Mouse (Mus musculus): Measurements from ENCODE around the gene Glmp. TPM values are rescaled to one million over a fixed set of nuclear protein-coding genes. Genes with fewer than 3 reads are reported as not detected.

Gene Glmp
- polyA plus RNA-seq, 1 experiment from 2014 or later, result 188 TPM

DNA sequence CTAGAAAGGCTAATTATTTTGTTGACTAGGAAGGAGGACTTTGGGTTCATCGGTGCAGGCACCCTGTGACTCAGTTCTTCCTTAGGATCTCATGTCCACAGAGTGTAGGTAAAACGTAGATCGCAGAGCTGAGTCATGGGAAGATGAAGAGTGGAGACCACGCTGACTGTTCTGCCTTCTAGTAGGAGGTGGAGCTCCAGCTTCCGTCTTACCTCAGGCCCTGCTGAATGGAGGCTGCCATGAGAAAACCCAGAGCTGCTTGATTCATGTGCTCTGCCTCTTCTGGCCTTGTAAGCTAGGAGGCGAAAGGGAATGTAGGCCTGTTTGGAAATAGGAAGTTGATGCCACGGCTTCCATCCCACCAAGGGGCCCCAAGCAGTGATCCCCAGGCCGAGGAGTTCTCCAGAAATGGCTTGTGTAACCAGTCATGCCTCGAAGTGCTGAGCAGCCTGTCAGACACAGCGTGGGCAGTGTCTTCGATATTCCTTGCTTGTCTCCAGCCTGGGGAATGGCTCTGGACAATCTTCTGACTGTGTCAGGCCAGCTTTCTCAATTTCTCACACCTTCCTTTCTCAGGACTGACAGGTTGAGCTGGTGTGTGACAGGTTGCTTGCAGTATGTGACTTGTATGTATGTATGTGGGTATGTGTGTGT lies 12.7 kb downstream of the Glmp start:
- WGBS, result 86% methylated on average over 11 of the region's 11 CpGs
- H3K4me1 ChIP-seq, result peaks cover 23% of the 10 kb centered on the region
- peak overlapping the region; percentile 74 for H3K4me2 ChIP-seq (replicated peaks)
- no peaks in the 10 kb centered on the region for H3K27me3 ChIP-seq
- no peak for ATAC-seq (ENCODE audit: low FRiP score, low read depth)
- no peaks in the 10 kb centered on the region for H3K9me3 ChIP-seq
- peaks cover 16% of the 10 kb centered on the region for H3K36me3 ChIP-seq
- peak overlapping the region; percentile 57 for H3K9ac ChIP-seq
- peak overlapping the region; percentile 6; the same call in 1 of the 2 replicates for H3K27ac ChIP-seq
- peak overlapping the region; percentile 76 for H3K4me3 ChIP-seq

DNA sequence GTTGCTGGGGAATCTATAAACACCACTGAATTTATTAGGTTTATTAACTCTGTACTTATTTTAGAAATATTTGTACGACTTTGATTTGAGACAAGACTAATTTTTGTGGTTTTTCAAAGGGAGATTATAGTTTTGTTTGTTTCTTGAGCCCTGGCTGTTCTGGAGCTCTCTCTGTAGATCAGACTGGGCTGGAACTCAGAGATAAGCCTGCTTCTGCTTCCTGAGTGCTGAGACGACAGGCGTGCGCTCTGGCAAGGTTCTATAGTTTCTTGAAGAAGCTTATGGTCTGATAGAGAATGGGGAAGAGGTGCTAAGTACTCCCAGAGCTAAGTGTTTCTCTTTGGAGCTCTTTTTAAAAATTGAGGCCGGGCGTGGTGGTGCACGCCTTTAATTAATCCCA lies 13.5 kb downstream of the Glmp start:
- Histone ChIP-seq H3K4me2 (replicated peaks) (no peak overlapping the region), H3K36me3 (peaks cover 24% of the 10 kb centered on the region), H3K4me1 (peaks cover 23% of the 10 kb centered on the region), H3K27me3 (no peaks in the 10 kb centered on the region), H3K9me3 (no peaks in the 10 kb centered on the region), H3K27ac (no peak overlapping the region), H3K4me3 (no peak overlapping the region), H3K9ac (no peak overlapping the region)
- WGBS, result 90% methylated on average over 7 of the region's 7 CpGs
- ATAC-seq (ENCODE audit: low FRiP score, low read depth), result no peak

DNA sequence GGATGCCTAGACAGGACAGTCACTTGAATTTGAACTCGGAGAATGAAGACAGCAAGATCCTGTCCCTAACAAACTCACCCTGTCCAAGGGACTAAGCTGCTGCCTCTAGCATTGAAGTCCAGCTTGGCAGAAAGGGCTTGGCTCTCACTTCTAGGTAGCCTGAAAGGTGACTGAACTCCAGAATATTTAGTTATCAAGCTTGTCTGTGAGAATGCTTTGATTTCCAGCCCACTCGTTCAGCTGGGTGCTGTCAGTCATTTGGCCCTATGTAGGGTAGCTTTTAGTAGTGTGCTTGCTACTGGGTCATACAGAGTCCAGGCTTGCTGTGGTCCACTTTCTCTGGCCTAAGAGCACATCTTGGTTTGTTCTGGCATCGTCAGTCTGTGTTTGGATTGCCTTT lies 14.2 kb downstream of the Glmp start:
- Histone ChIP-seq H3K9me3 (no peaks in the 10 kb centered on the region), H3K9ac (no peak overlapping the region), H3K27me3 (no peaks in the 10 kb centered on the region), H3K27ac (no peak overlapping the region), H3K4me1 (peaks cover 23% of the 10 kb centered on the region), H3K4me3 (no peak overlapping the region), H3K36me3 (peaks cover 31% of the 10 kb centered on the region), H3K4me2 (replicated peaks) (no peak overlapping the region)
- no peak for ATAC-seq (ENCODE audit: low FRiP score, low read depth)
- 83% methylated on average over 3 of the region's 3 CpGs for WGBS

DNA sequence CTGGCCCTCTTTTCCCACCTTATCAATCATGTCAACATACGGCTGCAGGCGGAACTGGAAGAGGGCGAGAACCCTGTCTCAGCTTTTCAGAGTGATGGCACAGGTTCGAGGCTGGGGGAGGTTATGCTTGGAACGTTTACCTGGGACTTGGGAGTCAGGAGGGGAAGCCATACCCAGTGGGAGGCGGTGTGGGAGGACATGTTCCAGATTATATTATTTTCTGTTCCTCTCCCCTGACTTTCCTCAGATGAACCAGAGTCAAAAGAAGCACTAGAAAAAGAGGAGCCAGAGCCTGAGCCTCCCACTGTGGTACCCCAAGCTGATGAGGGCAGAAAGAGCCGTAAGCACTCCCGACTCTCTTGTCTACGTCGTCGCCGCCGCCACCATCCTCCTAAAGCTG lies 25.9 kb downstream of the Glmp start:
- Histone ChIP-seq H3K36me3 (peaks cover 100% of the 10 kb centered on the region), H3K4me3 (no peak overlapping the region), H3K27me3 (no peaks in the 10 kb centered on the region), H3K9ac (no peak overlapping the region), H3K27ac (no peak overlapping the region), H3K4me2 (replicated peaks) (no peak overlapping the region), H3K9me3 (no peaks in the 10 kb centered on the region), H3K4me1 (no peaks in the 10 kb centered on the region)
- no peak for ATAC-seq (ENCODE audit: low FRiP score, low read depth)
- 91% methylated on average over 13 of the region's 13 CpGs for WGBS

DNA sequence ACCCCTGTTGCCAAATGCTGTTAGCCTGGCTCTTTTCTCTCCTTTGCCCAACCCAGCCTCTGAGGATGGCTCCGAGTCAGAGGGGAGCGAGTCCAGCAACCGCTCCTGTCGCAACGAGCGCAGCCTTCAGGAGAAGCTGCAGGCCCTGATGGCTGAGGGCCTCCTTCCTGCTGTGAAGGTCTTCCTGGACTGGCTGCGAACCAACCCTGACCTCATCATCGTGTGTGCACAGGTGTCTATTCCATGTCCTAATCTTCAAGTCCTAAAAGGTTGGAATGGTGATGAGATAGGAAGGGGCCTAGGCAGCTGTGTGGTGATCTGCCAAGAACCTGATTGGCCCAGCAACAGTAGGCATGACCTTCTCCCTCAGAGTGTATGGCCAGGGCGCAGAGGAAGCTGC lies 28.1 kb downstream of the Glmp start:
- 90% methylated on average over 9 of the region's 9 CpGs for WGBS
- Histone ChIP-seq H3K4me1 (no peaks in the 10 kb centered on the region), H3K27me3 (no peaks in the 10 kb centered on the region)

DNA sequence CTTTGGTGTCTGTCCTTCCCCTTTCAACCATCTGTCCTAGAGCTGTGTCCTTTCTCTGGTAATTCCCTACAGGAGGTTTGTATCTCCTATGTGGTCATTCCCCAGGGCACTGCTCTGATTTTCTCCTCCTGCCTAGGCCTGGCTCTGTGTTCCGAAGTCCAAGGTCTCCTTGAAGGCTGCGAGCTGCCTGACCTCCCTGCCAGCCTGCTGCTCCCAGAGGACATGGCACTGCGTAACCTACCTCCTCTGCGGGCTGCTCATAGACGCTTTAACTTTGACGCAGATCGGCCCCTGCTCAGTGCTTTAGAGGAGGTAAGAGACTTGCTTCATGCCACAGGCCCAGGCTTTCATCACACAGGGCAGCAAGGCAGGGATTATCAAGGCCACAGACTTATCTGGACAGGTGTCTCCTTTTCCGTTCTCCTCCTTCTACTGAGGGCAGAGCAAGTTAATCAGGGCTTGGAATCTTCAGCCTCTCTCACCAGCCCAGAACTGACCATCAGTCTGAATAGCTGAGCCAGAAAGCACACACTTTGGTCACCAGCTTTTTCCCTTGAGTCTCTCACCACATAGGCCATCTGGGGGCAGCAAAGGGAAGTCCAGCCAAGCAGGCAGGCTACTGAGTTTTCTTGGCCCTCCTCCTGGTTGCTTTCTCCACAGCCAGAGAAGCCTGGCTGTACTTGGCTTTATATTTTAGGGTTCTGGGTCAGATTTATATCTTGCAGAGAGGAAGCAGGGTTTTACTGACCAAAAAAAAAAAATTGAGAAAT lies 29.8 kb downstream of the Glmp start:
- WGBS, result 94% methylated on average over 8 of the region's 8 CpGs
- Histone ChIP-seq H3K27me3 (no peaks in the 10 kb centered on the region), H3K27ac (no peak overlapping the region), H3K4me2 (replicated peaks) (no peak overlapping the region), H3K4me3 (no peak overlapping the region), H3K9ac (0 out of 2 replicates have a peak overlapping the region, but pooled peaks have one; percentile 21), H3K9me3 (no peaks in the 10 kb centered on the region), H3K4me1 (no peaks in the 10 kb centered on the region), H3K36me3 (peaks cover 100% of the 10 kb centered on the region)
- no peak for ATAC-seq (ENCODE audit: low FRiP score, low read depth)

More for the DNA sequence above, 28.1 kb downstream of the Glmp start:
- H3K4me3 ChIP-seq, result no peak overlapping the region
- no peak for ATAC-seq (ENCODE audit: low FRiP score, low read depth)
- no peak overlapping the region for H3K9ac ChIP-seq
- H3K9me3 ChIP-seq, result no peaks in the 10 kb centered on the region
- H3K27ac ChIP-seq, result no peak overlapping the region
- no peak overlapping the region for H3K4me2 ChIP-seq (replicated peaks)
- H3K36me3 ChIP-seq, result peaks cover 100% of the 10 kb centered on the region

DNA sequence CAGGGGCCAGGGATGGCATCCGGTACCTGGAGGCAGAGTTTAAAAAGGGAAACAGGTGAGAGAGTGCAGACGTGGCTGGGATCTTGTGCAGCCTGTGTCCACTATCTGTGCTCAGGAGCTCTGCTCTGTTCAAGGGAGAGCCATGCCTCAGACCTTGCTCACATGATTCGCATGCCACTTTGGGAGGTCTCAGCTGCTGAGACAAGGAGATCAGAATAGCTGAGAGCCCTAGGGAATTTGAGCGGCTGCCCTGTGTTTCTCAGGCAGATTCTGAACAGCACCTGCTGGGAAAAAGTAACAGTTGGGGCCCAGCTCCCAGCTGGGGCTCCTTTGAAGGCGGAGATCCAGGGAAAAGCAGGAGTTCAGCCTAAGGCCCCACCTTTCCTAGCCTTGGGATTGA lies 34.8 kb downstream of the Glmp start:
- Histone ChIP-seq H3K4me3 (no peak overlapping the region), H3K27ac (no peak overlapping the region), H3K27me3 (peaks cover 6% of the 10 kb centered on the region), H3K4me2 (replicated peaks) (no peak overlapping the region), H3K9me3 (no peaks in the 10 kb centered on the region), H3K9ac (no peak overlapping the region), H3K4me1 (peaks cover 5% of the 10 kb centered on the region), H3K36me3 (peaks cover 82% of the 10 kb centered on the region)
- no peak for ATAC-seq (ENCODE audit: low FRiP score, low read depth)
- 74% methylated on average over 5 of the region's 5 CpGs for WGBS

DNA sequence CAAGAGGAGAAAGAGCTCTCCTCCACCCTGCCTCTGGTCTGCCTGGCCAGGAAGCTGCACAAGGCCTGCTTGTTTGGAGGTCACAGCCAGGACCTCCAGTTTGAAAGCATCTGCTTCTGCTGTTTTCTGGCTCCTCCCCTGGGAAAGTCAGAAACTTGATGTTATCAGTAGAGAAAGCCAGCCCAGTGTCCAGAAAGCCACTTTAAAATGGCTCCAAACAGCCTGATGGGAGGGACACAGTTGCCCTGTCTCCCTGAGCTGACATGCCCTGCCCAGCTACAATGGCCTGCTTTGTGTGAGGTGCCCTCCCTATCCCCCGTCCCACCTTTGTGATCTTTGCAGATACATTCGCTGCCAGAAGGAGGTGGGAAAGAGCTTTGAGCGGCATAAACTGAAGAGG lies 35.2 kb downstream of the Glmp start:
- H3K4me1 ChIP-seq, result peaks cover 9% of the 10 kb centered on the region
- no peak overlapping the region for H3K27ac ChIP-seq
- H3K4me3 ChIP-seq, result no peak overlapping the region
- ATAC-seq (ENCODE audit: low FRiP score, low read depth), result no peak
- peaks cover 10% of the 10 kb centered on the region for H3K27me3 ChIP-seq
- H3K4me2 ChIP-seq (replicated peaks), result no peak overlapping the region
- no peak overlapping the region for H3K9ac ChIP-seq
- peaks cover 78% of the 10 kb centered on the region for H3K36me3 ChIP-seq
- WGBS, result 79% methylated on average over 3 of the region's 3 CpGs
- no peaks in the 10 kb centered on the region for H3K9me3 ChIP-seq

DNA sequence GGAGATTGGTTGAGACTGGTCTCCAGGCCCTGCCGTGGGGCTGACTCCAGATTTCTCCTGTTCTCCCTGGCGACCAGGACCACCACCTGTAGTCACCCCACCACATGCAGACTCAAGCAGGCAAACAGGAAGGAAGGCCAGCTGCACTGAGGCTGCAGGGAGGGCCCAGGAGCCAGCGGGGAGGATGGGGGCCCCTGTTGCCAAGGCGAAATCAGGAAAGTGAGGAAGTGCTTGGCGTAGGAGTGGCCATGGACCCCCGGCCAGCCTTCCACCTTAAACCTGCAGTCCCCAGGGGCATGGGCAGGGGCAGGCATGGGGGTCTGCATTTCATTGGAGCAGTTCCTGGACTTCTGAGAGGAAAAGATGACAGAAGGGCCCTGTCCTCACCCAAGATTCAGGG lies 36.3 kb downstream of the Glmp start:
- H3K36me3 ChIP-seq, result peaks cover 67% of the 10 kb centered on the region
- H3K9ac ChIP-seq, result no peak overlapping the region
- peaks cover 21% of the 10 kb centered on the region for H3K27me3 ChIP-seq
- ATAC-seq (ENCODE audit: low FRiP score, low read depth), result no peak
- no peak overlapping the region for H3K27ac ChIP-seq
- H3K9me3 ChIP-seq, result no peaks in the 10 kb centered on the region
- no peak overlapping the region for H3K4me2 ChIP-seq (replicated peaks)
- WGBS, result 77% methylated on average over 6 of the region's 6 CpGs
- H3K4me3 ChIP-seq, result no peak overlapping the region
- peaks cover 9% of the 10 kb centered on the region for H3K4me1 ChIP-seq

DNA sequence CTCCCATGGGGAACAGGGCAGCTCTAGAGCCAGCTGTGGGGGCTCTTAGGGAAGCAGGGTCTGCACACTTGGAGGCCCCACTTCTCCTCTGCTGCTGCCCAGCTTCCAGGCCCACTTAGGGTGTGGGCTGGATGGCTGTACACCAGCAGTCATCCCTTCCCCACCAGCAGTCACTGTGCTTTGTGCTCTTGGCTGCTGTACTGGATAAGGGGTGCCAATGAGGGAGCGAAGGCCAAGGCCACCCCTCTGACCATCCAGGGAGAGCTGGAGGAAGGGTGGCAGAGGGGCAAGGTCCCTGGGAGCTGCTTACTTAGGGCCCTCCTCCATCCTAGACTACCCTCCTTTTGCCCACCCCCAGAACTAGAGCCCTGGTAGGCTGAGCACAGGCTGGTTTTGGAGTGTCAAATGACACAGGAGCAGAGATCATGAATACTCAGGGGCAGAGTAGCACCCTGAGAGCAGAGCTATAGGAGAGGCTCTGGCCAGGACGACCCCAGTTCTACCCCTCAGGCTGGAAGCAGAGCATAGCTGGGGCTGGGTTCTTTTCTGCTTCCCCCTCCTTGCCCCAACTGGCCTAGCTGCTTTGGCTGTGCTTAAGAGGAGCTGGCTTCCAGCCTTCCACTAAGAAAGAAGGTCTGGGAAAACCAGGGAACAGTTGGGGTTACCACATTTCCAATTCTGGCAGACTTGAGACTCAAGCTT lies 36.9 kb downstream of the Glmp start:
- Histone ChIP-seq H3K27me3 (peaks cover 26% of the 10 kb centered on the region), H3K9ac (no peak overlapping the region), H3K4me3 (no peak overlapping the region), H3K4me2 (replicated peaks) (no peak overlapping the region), H3K36me3 (peaks cover 60% of the 10 kb centered on the region), H3K27ac (no peak overlapping the region; the same call in 1 of the 2 replicates), H3K4me1 (peaks cover 9% of the 10 kb centered on the region), H3K9me3 (no peaks in the 10 kb centered on the region)
- 84% methylated on average over 2 of the region's 2 CpGs for WGBS
- no peak for ATAC-seq (ENCODE audit: low FRiP score, low read depth)

DNA sequence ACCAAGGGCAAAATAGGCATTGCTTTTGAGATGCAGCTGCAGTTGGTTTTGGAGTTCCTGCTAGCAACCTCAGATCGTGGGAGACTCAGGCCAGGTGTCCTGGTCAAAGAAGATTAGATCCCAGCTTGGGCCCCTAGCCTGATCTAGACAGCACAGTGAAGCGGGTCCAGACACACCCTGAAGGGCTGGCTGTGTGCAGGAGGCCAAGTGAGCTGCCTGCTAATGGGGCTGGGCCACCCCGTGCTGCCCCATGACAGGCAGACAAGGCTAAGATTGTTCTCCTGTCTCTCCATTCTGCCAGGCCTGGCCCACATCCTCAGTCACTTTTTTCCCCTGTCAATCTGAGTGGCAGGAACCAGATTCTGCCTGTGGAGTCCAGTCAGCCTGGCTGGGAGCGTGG lies 38.9 kb downstream of the Glmp start:
- peak overlapping the region; percentile 52; the same call in 1 of the 2 replicates for H3K27ac ChIP-seq
- peak overlapping the region; percentile 20; the same call in 1 of the 2 replicates for H3K9ac ChIP-seq
- H3K4me3 ChIP-seq, result no peak overlapping the region
- H3K27me3 ChIP-seq, result peaks cover 26% of the 10 kb centered on the region
- H3K4me1 ChIP-seq, result peaks cover 9% of the 10 kb centered on the region
- H3K36me3 ChIP-seq, result peaks cover 40% of the 10 kb centered on the region
- H3K4me2 ChIP-seq (replicated peaks), result no peak overlapping the region
- H3K9me3 ChIP-seq, result no peaks in the 10 kb centered on the region
- ATAC-seq (ENCODE audit: low FRiP score, low read depth), result no peak
- WGBS, result 57% methylated on average over 4 of the region's 4 CpGs

DNA sequence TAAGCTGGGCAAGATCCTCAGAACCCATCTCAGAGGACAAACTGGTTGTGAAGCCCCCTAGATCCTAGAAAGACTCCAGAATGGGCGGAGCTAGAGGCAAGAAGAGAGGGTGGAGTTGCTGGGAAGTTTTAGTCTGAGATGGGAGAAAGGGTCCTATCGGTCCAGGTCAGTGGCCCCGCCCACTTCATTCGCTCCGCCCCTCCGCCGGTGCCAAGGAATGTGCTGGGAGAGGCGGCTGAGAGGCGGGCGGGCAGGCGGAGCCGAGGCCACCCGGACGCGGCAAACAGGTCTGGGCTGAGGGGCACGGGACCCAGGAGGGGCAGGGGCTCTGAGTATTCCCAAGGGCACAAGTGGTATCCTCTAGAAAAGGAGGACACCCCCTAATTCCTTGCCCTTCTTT lies 39.5 kb downstream of the Glmp start, which contains the start of gene Paqr6:
Gene Paqr6, plus strand, starts transcription at position 248 of the 400 bp plus-strand sequence.
- 2% methylated on average over 16 of the region's 16 CpGs for WGBS
- Histone ChIP-seq H3K36me3 (peaks cover 34% of the 10 kb centered on the region), H3K4me2 (replicated peaks) (peak within 1 kb of the TSS; percentile 49), H3K27ac (peak within 1 kb of the TSS; percentile 52; the same call in 1 of the 2 replicates), H3K9me3 (no peaks in the 10 kb centered on the region), H3K27me3 (peaks cover 26% of the 10 kb centered on the region), H3K4me3 (peak within 1 kb of the TSS; percentile 25), H3K4me1 (peaks cover 9% of the 10 kb centered on the region), H3K9ac (peak within 1 kb of the TSS; percentile 48)
- ATAC-seq (ENCODE audit: low FRiP score, low read depth), result 0 out of 2 replicates have a peak, but pooled peaks have one; percentile 19

Measured in limb, embryonic 13.5 days (tissue).